Mouse (Mus musculus): ENCODE measurements around the gene Smarcc2. TPM values are rescaled to one million over a fixed set of nuclear protein-coding genes. Genes with fewer than 3 reads are reported as not detected.

Smarcc2 gene
- polyA plus RNA-seq, 1 experiment from 2014 or later, result 149 TPM

Small RNAs within 50 kb of the gene (microRNA-seq; reads per million reads assigned to microRNA genes)
- not detected for gene Mir6916
- gene Mir8105, result not detected

Other genes starting within 250 kb of the Smarcc2 start
- 25.5 and 25.9 TPM in 2 replicates for gene Spryd4, start 247.4 kb upstream of the Smarcc2 start, polyA plus RNA-seq (2015; fragmentation: Nextera tagmentation; extraction: Ambion mirVana)
- not detected in 2 replicates for gene Mip, start 233.4 kb upstream of the Smarcc2 start, polyA plus RNA-seq (2015; fragmentation: Nextera tagmentation; extraction: Ambion mirVana)
- gene Timeless, start 227.2 kb upstream of the Smarcc2 start, polyA plus RNA-seq (2015; fragmentation: Nextera tagmentation; extraction: Ambion mirVana), result 20.0 and 25.1 TPM in 2 replicates
- gene Apon, start 205.2 kb upstream of the Smarcc2 start, polyA plus RNA-seq (2015; fragmentation: Nextera tagmentation; extraction: Ambion mirVana), result not detected in 2 replicates
- gene Apof, start 190.6 kb upstream of the Smarcc2 start, polyA plus RNA-seq (2015; fragmentation: Nextera tagmentation; extraction: Ambion mirVana), result 0.19 TPM in 1 of 2 replicates, not detected in the other
- 18.9 and 24.5 TPM in 2 replicates for gene Stat2, start 188.7 kb upstream of the Smarcc2 start, polyA plus RNA-seq (2015; fragmentation: Nextera tagmentation; extraction: Ambion mirVana)
- gene Il23a, start 160.5 kb upstream of the Smarcc2 start, polyA plus RNA-seq (2015; fragmentation: Nextera tagmentation; extraction: Ambion mirVana), result 0.32 and 0.37 TPM in 2 replicates
- 17.4 and 20.7 TPM in 2 replicates for gene Pan2, start 155.9 kb upstream of the Smarcc2 start, polyA plus RNA-seq (2015; fragmentation: Nextera tagmentation; extraction: Ambion mirVana)
- gene Cnpy2, start 136.8 kb upstream of the Smarcc2 start, polyA plus RNA-seq (2015; fragmentation: Nextera tagmentation; extraction: Ambion mirVana), result 201 and 221 TPM in 2 replicates
- 268 and 273 TPM in 2 replicates for gene Cs, start 121.5 kb upstream of the Smarcc2 start, polyA plus RNA-seq (2015; fragmentation: Nextera tagmentation; extraction: Ambion mirVana)
- 34.6 and 40.8 TPM in 2 replicates for gene Coq10a, start 90.3 kb upstream of the Smarcc2 start, polyA plus RNA-seq (2015; fragmentation: Nextera tagmentation; extraction: Ambion mirVana)
- 11.2 and 13.1 TPM in 2 replicates for gene Ankrd52, start 82.1 kb upstream of the Smarcc2 start, polyA plus RNA-seq (2015; fragmentation: Nextera tagmentation; extraction: Ambion mirVana)
- 0.68 and 4.4 TPM in 2 replicates for gene Slc39a5, start 58.0 kb upstream of the Smarcc2 start, polyA plus RNA-seq (2015; fragmentation: Nextera tagmentation; extraction: Ambion mirVana)
- 128 and 133 TPM in 2 replicates for gene Nabp2, start 47.8 kb upstream of the Smarcc2 start, polyA plus RNA-seq (2015; fragmentation: Nextera tagmentation; extraction: Ambion mirVana)
- 78.3 and 80.5 TPM in 2 replicates for gene Rnf41, start 47.6 kb upstream of the Smarcc2 start, polyA plus RNA-seq (2015; fragmentation: Nextera tagmentation; extraction: Ambion mirVana)
- gene Myl6, start 34.9 kb downstream of the Smarcc2 start, polyA plus RNA-seq (2015; fragmentation: Nextera tagmentation; extraction: Ambion mirVana), result 999 and 1,090 TPM in 2 replicates
- gene Myl6b, start 39.4 kb downstream of the Smarcc2 start, polyA plus RNA-seq (2015; fragmentation: Nextera tagmentation; extraction: Ambion mirVana), result 7.0 and 7.7 TPM in 2 replicates
- 20.7 and 30.0 TPM in 2 replicates for gene Esyt1, start 66.6 kb downstream of the Smarcc2 start, polyA plus RNA-seq (2015; fragmentation: Nextera tagmentation; extraction: Ambion mirVana)
- 16.0 and 16.2 TPM in 2 replicates for gene Zc3h10, start 88.5 kb downstream of the Smarcc2 start, polyA plus RNA-seq (2015; fragmentation: Nextera tagmentation; extraction: Ambion mirVana)
- 2,372 and 2,481 TPM in 2 replicates for gene Rpl41, start 90.1 kb downstream of the Smarcc2 start, polyA plus RNA-seq (2015; fragmentation: Nextera tagmentation; extraction: Ambion mirVana)
- gene Pa2g4, start 106.7 kb downstream of the Smarcc2 start, polyA plus RNA-seq (2015; fragmentation: Nextera tagmentation; extraction: Ambion mirVana), result 121 and 157 TPM in 2 replicates
- 3.1 and 6.6 TPM in 2 replicates for gene Erbb3, start 130.4 kb downstream of the Smarcc2 start, polyA plus RNA-seq (2015; fragmentation: Nextera tagmentation; extraction: Ambion mirVana)
- gene Rps26, start 167.5 kb downstream of the Smarcc2 start, polyA plus RNA-seq (2015; fragmentation: Nextera tagmentation; extraction: Ambion mirVana), result 381 and 453 TPM in 2 replicates
- 15.2 and 17.0 TPM in 2 replicates for gene Ikzf4, start 186.7 kb downstream of the Smarcc2 start, polyA plus RNA-seq (2015; fragmentation: Nextera tagmentation; extraction: Ambion mirVana)
- gene Suox, start 214.8 kb downstream of the Smarcc2 start, polyA plus RNA-seq (2015; fragmentation: Nextera tagmentation; extraction: Ambion mirVana), result 15.7 and 17.0 TPM in 2 replicates
- gene Rab5b, start 237.0 kb downstream of the Smarcc2 start, polyA plus RNA-seq (2015; fragmentation: Nextera tagmentation; extraction: Ambion mirVana), result 103 and 108 TPM in 2 replicates
- gene Pmel, start 244.9 kb downstream of the Smarcc2 start, polyA plus RNA-seq (2015; fragmentation: Nextera tagmentation; extraction: Ambion mirVana), result 0.49 and 1.1 TPM in 2 replicates
- 16.1 and 33.7 TPM in 2 replicates for gene Cdk2, start 245.8 kb downstream of the Smarcc2 start, polyA plus RNA-seq (2015; fragmentation: Nextera tagmentation; extraction: Ambion mirVana)

Data from neural tube, embryonic 15.5 days (tissue).